Mouse (Mus musculus) adrenal gland, postnatal 25 days (tissue): ENCODE measurements around the gene Vasp. TPM values are rescaled to one million over a fixed set of nuclear protein-coding genes. Genes with fewer than 3 reads are reported as not detected.
A peak's percentile ranks its signal among the peaks of the same experiment; 100 is the strongest.

ENCODE experiments used
- DNase-seq: peaks from one replicate; pipeline ENCODE4 v3.0.0; 2021; ENCODE audit warnings: mixed read lengths
- long read RNA-seq: library from polyadenylated mRNA; stranded (forward); transcript quantifications from one replicate; pipeline ENCODE4 v2.0.0, GENCODE M21; 2021
- total RNA-seq: library from RNA; stranded (reverse); gene quantifications from 2 replicates; pipeline ENCODE4 v1.2.3, GENCODE M21; 2021

Gene Vasp
- total RNA-seq = 47.4 and 61.4 TPM in 2 replicates
- long read RNA-seq, transcript Vasp-201 (13 exons, 2,215 nt) = major isoform, 15 of 31 reads
- long read RNA-seq, partial matches to known transcripts = 4 of 31 reads
- long read RNA-seq, other reads (novel, unspliced or antisense) = 9 of 31 reads

DNA sequence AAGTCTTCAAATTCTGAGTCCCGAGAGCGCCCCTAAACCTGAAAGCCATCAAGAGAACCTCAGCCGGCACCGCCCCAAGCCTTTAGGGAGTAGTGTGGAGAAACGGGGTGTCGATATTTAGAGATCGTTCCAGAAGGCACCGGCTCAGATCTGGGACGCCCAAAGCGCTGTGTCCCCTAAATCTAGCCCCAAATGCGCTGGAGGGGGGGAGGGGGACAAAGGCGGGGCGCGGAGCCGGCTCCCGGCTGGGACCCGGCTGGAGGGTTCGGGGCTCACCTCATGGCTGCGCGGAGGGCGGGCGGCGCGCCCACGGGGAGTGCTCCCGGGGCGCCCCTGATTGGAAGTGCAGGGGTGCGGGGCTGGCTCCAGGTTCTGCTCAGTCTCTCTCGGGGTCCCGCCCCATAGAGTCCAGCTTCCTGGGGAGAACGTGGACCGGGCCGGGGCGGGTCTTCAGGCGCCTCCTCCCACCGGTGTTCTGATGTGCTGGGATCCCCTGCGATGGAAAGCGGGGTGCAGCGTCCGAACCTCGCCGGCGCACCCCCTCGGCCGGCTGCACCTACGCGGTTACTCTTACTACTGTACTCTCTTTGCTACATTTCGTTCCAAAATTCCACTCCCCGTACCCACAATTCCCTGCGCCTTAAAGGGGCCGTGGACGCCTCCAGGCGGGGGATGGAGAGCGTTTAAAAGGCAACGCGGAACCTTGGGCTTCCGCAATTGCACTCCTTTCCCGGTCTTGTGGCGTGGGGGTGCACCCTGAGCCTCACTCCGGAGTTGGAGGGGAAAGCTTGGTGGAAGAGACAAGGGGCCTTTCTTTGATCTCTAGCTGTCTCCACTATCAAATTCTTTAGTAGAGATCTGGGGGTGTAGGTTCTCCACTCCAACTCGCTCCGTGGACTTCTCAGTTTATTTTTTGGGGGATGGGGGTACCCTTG is at the start of gene Vasp:
Gene Vasp, minus strand, starts transcription at position 580 of the 935 bp plus-strand sequence.
- peak; percentile 84 for DNase-seq

DNA sequence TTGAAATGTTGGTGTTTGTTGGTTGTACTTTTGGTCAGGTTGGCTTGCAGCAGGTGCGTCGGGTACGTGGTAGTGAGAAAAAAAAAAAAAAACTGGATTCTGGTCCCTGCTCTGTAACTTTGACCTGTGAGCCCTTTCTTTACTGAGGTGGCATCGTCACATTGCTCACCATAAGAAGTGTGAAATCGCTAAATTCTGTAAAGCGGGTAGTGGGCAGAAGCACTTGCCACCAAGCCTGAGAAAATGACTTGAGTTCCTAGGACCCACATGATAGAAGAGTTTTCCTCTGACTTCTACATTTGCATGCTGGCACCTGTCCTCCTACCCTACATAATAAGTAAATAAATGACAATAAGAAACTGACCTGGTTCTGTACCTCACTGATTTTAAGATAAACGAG is 49.0 kb upstream of the Vasp start:
- DNase-seq = no peak

DNA sequence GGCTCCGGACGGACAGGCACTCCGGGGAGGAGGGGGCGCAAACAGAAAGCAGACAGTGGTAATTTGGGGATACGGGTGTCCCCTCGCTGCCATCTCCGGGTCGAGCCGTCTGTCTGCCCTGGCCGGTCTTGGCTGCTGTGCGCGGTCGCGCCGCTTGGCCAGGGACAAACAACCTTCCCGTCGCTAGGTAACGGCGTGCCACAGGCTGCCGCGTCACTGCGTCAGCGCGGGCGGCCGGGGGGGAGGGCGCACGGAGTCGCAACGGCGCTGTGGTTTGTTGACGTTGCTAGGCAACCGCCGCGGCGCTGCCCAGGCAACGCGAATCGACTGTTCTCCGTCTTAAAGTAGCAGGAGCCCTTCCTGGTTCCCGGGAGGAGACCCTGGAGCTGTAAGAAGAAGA is 48.3 kb upstream of the Vasp start:
- peak; percentile 97 for DNase-seq

DNA sequence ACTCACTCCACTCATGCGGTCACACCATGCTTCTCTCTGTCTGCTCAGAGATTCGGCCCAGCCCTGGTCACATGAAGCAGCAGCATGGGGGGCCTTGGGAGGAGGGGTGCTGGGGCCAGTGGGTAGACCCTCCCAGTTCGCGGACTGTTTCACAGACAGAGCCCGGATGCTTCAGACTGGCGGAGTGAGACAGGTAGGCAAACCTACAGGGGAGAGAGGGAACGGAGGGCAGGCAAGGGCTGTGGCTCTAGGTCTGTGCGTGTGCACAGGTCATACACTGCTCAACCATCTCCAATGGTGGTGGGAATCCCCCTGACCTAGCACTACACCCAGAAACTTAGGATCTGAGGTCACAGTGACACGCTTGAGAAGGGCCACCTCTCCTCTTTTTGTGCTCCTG is 47.8 kb upstream of the Vasp start:
- no peak for DNase-seq

DNA sequence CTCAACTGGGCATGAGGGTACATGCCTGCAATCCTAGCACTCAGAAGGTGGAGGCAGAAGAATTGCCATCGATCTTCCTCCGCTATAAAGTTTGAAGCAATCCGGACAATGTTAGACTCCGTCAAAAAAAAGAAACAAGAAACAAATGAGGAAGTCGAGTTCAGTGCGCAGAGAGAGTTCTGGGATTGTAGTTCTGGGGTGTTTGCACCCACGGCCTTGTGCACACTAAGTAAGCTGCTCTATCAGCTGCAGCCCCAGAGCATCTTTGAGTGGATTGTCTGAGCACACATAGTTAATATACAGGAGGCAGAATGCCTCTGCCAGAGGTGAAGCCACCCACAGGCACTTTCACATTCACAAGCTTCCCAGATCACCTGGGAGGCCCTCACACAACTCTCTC is 47.1 kb upstream of the Vasp start:
- no peak for DNase-seq

DNA sequence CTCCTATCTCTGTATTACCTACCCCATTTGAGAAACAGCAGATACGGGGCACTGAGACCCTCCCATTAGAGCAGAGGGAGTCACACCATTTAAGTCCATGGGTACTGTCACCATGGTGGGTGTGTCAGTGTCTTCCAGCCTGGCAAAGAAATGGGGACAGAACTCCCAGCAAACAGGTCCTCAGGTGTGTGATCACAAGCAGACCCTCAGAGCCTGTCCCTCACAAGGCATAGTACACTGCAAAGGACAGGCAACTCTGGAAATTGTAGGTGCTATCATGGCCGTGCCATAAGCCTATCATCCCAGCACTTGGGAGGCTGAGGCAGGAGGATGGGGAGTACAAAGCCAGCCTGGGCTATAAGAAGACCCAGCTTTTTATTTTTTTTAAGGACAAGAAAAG is 46.6 kb upstream of the Vasp start:
- DNase-seq = no peak

DNA sequence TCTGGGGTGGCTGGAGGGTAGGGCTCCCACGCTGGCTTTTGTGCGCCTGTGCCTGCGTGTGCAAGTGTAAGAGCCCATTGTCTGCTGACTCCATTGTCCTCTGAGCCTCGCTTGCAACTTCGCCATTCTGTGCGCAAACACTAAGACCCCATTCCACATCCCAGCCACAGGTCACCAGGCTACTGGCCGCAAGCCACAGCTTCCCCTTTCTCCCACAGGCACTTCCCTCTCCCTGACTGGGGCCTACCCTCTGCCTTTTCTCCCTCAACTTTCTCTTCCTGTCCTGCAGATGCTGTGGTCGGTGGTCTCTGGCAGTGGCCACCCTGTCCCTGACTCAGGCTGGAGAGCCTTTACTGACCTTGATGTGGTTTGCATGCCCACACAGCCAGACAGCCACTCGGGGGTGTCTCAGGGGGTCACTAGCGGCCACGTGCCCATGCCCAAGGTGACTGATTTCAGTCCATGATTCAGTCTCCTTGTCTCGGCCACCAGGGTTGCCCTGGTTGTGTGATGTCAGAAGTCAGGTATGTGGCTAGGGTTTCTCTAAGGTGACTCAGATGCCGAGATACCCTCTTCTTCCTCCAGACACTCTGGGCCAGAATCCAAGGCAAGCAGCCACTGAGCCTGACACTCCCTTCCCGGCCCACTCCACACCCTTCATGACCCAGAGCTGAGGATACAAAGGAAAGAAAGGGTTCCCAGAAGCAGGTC is 45.0 kb upstream of the Vasp start:
- no peak for DNase-seq

DNA sequence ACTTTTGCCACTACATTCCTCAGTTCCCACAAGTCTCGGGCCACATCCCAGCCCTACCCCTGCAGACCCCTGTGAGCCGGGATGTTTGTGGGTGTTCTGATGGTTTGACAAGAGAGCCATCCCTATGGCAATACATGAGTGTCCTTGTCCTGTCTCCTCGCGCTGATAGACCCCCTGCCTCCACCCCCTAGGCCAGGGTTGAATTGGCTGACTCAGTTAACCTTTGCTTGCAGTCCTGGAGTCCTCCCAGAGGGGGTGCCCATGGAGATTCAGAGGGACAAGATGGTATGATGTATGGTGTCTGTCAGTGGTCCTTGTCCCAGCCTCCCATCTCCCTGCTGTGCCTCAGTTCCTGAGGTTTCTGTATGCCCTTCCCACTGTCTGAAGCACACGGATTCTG is 42.4 kb upstream of the Vasp start:
- no peak for DNase-seq

DNA sequence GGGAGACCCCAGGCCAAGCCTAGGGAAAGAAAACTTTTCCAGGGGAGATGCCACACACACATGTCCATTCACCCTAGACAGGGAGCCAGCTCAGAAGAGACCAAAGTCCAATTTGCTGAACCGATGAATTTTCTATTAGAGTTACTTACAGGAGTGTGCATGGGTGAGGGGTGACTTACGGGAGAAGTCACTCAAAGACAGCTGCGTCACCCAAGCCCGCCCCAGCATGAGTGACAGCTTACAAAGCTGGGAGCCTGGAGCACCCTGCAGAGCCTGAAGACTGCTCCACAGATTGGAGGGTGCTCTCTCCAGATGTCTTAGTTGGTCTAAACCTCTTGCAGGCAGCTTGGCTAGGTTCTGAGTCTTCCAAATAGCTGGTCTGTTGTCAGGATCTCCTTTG is 40.4 kb upstream of the Vasp start:
- DNase-seq = no peak

DNA sequence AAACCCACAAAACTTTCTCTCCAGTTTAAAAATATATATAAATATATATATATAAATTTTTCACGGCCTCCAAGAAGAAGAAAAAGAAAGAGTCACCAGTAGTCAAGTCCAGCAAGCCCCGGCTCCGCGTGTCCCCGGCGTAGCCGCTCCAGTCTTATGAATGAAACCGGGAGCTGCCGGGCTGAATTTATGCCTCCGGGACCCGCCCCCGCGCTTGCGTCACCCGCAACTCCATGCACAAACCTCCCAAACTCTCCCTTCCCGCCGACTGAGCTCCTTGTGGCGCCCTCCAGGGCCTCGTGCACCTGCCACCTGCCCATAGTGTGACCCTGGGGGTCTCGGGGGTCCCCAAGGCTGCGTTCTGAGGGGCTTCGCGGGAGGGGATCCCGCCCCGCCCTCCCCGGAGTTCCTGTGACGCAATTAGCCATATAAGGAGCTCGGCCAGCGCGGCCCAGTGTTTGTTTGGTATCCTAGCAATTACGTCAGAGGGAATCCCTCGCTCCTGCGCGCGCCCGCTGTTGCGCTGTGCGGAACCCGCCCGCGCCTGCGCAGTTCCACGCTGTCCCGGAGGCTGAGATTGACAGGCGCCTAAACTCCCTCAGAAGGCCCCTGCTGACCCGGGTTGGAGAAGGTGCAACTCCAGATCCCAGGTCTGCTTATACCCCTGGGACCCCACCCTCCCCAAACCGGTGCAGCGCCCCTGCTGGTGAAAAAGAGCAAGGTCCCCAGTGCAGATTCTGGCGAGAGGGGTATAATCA is 38.4 kb upstream of the Vasp start, which contains the start of gene Fosb:
Gene Fosb, minus strand, starts transcription at position 168 of the 758 bp plus-strand sequence.
- peak; percentile 94 for DNase-seq

DNA sequence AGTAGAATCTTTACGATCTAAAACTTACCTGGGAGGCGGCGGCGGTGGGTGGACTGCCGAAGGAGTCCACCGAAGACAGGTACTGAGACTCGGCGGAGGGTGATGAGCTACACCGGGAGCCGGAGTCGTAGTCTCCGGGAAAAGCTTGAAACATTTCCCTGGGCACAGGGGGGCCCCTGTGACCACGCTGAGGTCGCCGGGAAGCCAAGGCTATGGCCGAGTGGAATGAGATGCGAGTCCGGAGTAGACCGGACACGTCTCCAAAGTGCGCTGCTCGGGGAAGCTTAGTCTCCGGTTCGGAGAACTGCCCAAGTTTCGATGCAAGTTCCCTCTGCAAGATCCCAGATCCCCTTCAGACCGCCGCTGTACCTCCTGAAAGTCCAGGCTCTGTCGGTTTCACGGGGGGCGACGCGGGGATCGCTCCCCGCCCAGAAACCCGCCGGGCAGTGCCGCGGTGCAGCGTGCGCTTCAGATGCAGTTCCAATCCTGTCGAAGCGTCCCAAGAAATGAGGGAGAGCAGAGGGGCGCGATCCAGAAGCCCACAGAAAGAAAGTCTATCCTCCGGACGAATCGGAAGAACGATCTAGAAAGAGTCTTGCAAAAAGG is 37.8 kb upstream of the Vasp start:
- DNase-seq = no peak

DNA sequence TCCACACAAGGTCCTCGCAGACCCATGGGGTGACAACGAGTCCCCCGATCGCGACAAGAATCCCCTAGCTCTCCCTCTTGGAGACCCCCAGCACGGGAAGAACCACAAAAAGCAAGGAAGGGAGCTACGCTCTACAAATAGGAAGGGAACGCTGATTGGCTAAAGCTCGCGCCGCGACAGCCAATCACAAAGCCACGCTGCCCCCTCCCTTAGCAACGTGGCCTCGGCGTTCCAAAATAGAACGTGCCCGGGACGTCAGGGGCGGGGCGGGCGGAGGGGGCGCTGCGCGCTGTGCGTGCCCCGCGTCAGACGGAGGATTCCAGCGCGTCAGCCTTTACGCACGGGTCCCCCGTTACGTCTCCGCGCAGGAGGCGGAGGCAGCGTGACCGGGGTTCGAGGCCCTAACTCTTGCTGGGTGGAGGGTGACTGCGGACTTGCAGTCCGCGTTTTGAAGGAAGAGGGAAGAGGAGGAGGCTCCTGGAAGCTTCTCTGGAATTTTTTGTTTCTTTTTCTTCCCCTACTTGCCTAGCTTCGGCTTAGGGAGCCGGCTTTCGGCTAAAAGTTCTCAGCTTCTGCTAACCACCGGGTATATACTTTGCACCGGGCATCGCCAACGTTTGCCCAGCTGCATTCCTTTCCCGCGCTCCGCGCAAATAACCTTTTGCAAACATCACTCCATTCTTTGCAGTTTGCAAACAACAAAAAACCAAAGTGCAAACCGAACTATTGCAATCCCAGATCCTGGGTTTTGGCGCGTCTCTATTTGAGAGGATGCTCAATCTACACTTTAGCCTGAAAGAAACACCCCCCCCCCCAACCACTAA is 37.0 kb upstream of the Vasp start:
- peak; percentile 97 for DNase-seq

DNA sequence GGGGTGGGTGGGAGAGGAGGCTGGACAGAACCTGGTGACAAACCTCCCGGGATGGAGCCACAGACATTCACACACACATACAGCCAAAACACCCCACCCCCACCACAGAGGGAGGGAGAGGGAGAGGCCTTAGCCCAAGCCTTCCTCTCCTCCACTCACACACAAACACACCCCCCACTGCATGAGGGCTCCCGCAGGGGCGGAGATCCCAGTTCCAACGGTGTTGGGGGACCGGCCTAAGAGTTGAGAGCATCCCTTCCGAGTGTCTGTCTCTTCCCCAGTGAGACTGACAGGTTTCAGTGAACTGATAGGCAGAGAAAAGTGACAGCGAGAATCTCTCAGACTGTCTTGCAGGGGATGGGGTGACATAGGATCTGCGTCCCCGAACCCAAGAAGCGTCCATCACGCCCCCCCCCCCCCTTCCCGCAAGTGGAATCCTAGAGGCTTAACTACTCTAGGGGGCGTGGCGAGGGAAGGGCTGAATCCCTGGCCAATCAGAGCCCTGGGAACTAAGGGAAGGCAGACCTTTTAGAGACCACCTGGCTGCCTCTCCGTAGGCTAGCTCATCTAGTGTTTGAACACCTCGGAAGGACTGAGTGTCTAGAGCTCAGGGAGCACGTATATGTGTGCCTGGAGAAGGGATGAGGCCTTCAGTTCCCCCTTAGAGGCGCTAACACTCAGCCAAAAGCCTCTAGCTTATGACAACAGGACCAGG is 36.3 kb upstream of the Vasp start:
- peak; percentile 77 for DNase-seq

DNA sequence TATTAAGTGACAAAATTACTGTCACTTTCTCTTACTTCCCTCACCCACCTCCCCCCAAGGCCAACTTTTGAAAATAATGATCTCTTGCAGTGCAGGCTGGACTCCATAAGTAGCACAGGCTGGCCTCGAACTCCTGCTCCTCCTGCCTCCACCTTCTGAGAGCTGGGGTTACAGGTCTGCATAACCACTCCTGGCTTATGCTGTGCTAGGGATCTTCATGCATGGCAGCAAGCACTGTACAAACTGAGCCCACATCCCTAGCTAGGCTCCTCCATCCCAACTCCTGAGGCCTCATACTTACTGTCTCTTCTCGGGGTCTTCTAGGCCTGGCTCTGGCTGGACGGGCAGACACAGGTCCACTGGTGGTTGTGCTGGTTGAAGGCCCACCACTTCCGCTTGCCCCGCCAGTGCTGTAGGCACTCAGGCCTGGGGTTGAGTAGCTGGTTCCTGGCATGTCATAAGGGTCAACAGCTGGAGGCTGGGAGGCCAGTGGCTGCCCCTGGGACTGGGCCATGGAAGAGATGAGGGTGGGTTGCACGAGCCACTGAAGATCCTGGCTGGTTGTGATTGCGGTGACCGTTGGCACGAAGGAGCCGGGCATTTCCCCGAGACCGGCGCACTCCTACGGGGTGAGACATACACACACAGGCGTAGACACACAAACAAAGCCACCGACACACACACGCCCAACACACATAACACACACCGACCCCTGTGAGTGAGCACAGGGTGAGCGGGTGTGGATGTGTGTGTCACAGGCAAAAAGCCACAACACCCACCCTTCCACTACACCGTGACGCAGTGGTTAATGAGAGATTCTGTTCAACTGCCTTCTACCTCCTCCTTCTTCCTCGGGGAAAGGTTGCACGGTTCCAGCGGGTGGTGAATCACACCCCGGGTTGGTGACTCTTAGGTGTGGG is 35.5 kb upstream of the Vasp start:
- no peak for DNase-seq

DNA sequence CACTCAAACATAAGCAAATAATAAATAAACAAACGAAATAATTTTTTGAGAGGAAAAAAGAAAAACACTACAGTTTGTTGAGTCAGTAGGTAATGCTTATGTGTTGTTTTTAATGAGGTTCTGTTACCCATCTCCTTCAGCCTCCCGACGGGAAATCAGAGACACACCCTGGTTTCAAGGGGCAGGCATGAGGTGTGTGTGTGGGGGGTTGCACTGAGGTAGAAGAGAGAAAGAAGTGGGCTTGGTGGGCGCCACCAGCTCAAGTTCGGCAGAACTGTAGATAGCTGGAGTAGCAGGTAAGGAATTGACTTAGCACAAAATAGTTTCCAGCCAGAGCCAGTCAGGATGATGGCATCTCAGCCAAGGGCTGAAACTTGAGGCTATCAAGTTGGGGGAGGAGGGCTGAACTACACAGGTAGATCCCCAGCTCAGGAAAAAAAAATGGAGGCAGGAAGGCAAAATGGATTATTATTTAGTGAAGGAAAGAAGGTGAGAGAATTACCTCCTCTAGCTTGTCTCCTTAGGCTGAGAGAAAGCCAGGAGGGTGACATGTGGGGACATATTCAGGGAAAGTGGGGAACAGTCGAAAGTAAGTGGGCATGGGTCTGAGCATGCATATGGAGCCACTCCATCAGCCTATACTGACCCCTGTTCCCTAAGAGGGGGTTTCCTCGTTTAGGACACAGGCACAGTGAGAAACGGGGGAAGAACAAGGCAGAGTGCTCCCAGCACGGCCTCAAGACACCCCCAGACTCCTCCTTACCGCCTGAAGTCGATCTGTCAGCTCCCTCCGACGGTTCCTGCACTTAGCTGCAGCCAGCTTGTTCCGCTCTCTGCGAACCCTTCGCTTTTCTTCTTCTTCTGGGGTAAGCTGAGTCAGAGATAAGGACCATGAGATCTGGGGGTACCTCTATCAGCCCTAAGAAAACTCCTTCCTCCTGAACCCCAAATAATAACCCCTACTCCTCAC is 34.5 kb upstream of the Vasp start:
- no peak for DNase-seq

DNA sequence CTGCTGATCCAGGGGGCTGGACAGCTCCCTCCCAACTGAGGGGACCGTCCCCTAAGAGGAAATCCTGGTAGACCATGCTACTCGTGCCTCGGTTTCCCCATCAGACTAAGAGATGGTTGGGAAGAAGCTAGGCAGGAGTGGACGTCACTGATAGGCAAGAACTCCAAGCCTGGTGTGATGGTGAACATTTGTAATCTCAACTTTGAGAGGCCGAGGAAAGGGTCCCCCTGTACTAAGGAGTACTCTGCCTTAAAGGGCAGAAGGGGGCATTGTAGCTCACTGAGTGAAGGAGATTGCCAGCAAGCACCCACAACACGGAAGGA is 33.8 kb upstream of the Vasp start:
- DNase-seq = no peak

DNA sequence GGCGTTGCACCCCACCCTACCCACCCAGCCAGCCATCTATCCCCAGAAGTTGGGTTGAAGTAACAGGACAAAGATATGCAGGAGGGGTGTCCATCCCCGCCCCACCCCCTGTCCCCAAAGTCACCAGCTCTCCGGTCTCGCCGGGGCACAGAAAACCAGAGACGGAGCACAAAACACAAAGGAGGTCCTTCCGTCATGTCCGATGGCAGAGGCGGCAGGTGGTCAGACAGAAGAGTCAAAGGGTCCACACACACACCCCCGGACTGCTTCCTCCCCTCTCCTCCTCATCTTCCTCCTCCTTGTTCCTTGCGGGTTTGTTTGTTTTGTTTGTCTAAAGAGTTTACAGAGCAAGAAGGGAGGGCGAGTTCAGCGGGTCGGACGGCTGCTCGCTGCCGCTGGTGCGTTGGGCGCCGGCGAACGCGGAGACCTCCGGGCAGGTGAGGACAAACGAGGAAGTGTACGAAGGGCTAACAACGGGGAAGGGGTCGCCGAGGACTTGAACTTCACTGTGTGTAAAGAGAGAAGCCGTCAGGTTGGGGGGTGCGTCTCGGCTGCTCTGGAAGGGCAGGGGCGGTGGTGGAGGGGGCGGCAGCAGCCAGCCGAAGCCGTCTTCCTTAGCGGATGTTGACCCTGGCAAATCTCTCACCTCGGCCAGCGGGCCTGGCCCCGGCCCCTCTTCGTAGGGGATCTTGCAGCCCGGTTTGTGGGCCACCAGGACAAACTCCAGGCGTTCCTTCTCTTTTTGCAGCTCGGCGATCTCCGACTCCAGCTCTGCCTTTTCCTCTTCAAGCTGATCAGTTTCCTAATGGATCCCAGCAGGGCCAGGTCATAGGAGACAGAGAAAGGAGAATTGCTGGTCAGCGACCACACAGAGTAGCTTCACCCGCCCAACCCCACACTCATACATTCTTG is 33.1 kb upstream of the Vasp start:
- no peak for DNase-seq
